Mouse (Mus musculus): ENCODE results near the gene Mlxipl. TPM values are rescaled to one million over a fixed set of nuclear protein-coding genes. Genes with fewer than 3 reads are reported as not detected.

Gene Mlxipl
- polyA plus RNA-seq, 2 experiments: 0.54 to 3.3 TPM

DNA sequence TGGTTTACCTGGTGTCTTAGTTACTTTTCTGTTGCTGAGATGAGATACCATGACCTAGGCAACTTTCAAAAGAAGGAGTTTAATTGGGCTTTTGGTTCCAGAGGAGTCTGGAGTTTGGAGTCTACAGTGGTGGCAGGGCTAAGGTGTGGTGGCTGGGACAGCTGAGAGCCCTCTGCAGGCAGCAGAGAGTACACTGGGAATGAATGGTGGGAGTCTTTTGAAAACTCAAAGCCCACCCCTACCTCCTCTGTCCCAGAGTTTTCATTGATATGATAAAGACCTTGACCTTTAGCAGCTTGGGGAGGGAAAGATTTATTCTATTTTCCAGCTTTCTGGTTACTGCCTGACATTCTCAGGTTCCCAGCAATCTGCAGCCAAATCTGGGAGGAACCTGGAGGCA, 85.4 kb downstream of the Mlxipl start:
- Histone ChIP-seq H3K9ac (ENCODE audit: low read depth, low read length, severe bottlenecking) (no peak overlapping the region), H3K36me3 (ENCODE audit: control insufficient read depth, insufficient read depth, low read length) (peaks cover 81% of the 10 kb centered on the region), H3K9me3 (ENCODE audit: control insufficient read depth, low read length) (no peaks in the 10 kb centered on the region), H3K4me3 (replicated peaks; ENCODE audit: low read length) (no peak overlapping the region), H3K4me1 (ENCODE audit: control insufficient read depth, insufficient read depth, low read length) (no peaks in the 10 kb centered on the region), H3K27ac (replicated peaks; ENCODE audit: low read depth, low read length) (no peak overlapping the region), H3K27me3 (ENCODE audit: control insufficient read depth, insufficient read depth, low read length) (no peaks in the 10 kb centered on the region), H3K4me2 (replicated peaks; ENCODE audit: low read depth, low read length, severe bottlenecking) (no peak overlapping the region)
- ATAC-seq (ENCODE audit: low FRiP score, low read depth) (no peak), DNase-seq (ENCODE audit: low spot score) (no peak)
- no peak for TF ChIP-seq POLR2A (IDR thresholded peaks at IDR 0.05; ENCODE audit: borderline replicate concordance, extremely low read depth, insufficient read depth, insufficient read length)

DNA sequence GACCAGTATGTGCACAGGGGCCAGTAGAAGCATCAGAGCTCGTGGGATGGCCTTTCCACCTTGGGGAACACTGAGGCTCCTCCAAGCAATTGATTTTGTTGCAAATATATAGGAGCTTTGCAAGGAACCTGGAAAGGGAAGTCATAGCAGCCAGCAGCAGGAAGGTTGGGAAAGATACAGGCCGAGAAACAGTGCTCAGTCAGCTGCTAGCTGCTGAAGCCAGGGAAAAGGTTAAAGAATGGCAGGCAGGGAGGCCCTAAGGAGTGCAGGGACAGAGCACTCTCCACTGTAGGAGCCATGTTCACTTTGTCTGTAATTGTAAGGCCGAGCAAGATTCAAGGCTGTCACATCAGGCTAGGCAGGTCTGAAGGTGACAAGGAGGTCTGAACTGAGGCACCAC, 88.8 kb downstream of the Mlxipl start:
- Histone ChIP-seq H3K4me2 (replicated peaks; ENCODE audit: low read depth, low read length, severe bottlenecking) (no peak overlapping the region), H3K9ac (ENCODE audit: low read depth, low read length, severe bottlenecking) (no peak overlapping the region), H3K27me3 (ENCODE audit: control insufficient read depth, insufficient read depth, low read length) (no peaks in the 10 kb centered on the region), H3K27ac (replicated peaks; ENCODE audit: low read depth, low read length) (no peak overlapping the region), H3K9me3 (ENCODE audit: control insufficient read depth, low read length) (no peaks in the 10 kb centered on the region), H3K4me3 (replicated peaks; ENCODE audit: low read length) (no peak overlapping the region), H3K36me3 (ENCODE audit: control insufficient read depth, insufficient read depth, low read length) (peaks cover 86% of the 10 kb centered on the region), H3K4me1 (ENCODE audit: control insufficient read depth, insufficient read depth, low read length) (no peaks in the 10 kb centered on the region)
- TF ChIP-seq POLR2A (IDR thresholded peaks at IDR 0.05; ENCODE audit: borderline replicate concordance, extremely low read depth, insufficient read depth, insufficient read length): no peak
- ATAC-seq (ENCODE audit: low FRiP score, low read depth) (no peak), DNase-seq (ENCODE audit: low spot score) (no peak)
- WGBS: 77% methylated on average over 3 of the region's 3 CpGs

DNA sequence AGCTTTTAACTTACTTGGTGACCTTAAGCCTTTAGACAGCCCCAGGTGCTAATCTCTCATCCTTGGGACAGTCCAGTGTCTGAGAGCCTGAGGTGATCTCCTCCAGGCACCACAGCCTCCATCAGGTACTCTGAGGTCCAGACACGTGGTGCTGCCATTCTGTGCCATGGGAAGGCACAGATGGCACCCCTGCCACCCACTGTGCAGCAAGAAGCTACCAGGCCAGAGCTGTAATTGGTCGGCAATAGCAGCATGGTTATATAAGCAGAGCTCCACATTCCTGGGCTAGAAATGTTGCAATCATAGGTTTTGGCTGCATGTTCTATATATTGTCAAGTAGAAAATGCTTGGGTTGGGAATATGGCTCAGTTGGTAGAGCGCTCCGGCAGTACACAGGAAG, 89.3 kb downstream of the Mlxipl start:
- Histone ChIP-seq H3K9me3 (ENCODE audit: control insufficient read depth, low read length) (no peaks in the 10 kb centered on the region), H3K4me3 (replicated peaks; ENCODE audit: low read length) (no peak overlapping the region), H3K27me3 (ENCODE audit: control insufficient read depth, insufficient read depth, low read length) (no peaks in the 10 kb centered on the region), H3K4me1 (ENCODE audit: control insufficient read depth, insufficient read depth, low read length) (no peaks in the 10 kb centered on the region), H3K36me3 (ENCODE audit: control insufficient read depth, insufficient read depth, low read length) (peaks cover 81% of the 10 kb centered on the region), H3K27ac (replicated peaks; ENCODE audit: low read depth, low read length) (no peak overlapping the region), H3K9ac (ENCODE audit: low read depth, low read length, severe bottlenecking) (no peak overlapping the region), H3K4me2 (replicated peaks; ENCODE audit: low read depth, low read length, severe bottlenecking) (no peak overlapping the region)
- ATAC-seq (ENCODE audit: low FRiP score, low read depth): no peak
- WGBS: 94% methylated on average over 4 of the region's 4 CpGs
- DNase-seq (ENCODE audit: low spot score): no peak
- no peak for TF ChIP-seq POLR2A (IDR thresholded peaks at IDR 0.05; ENCODE audit: borderline replicate concordance, extremely low read depth, insufficient read depth, insufficient read length)

DNA sequence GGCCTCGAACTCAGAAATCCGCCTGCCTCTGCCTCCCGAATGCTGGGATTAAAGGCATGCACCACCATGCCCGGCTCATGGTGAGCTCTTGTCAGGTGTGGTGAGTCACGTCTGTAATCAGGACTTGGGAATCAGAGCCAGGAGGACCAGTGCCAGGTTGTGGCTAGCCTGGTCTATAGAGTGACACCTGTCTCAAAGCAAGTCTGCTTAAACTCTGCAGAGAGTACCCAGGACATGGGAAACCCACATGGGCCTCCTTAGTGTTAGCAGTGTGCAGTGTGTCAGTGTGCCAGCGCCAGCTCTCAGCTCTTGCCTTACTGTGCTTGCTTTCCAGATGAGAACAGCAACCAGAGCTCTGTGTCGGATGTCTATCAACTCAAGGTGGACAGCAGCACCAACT, 89.9 kb downstream of the Mlxipl start:
- no peak for ATAC-seq (ENCODE audit: low FRiP score, low read depth)
- no peak overlapping the region for H3K4me2 ChIP-seq (replicated peaks; ENCODE audit: low read depth, low read length, severe bottlenecking)
- no peaks in the 10 kb centered on the region for H3K9me3 ChIP-seq (ENCODE audit: control insufficient read depth, low read length)
- no peak overlapping the region for H3K9ac ChIP-seq (ENCODE audit: low read depth, low read length, severe bottlenecking)
- TF ChIP-seq POLR2A (IDR thresholded peaks at IDR 0.05; ENCODE audit: borderline replicate concordance, extremely low read depth, insufficient read depth, insufficient read length): no peak
- H3K36me3 ChIP-seq (ENCODE audit: control insufficient read depth, insufficient read depth, low read length): peaks cover 76% of the 10 kb centered on the region
- no peak overlapping the region for H3K27ac ChIP-seq (replicated peaks; ENCODE audit: low read depth, low read length)
- H3K4me3 ChIP-seq (replicated peaks; ENCODE audit: low read length): no peak overlapping the region
- no peaks in the 10 kb centered on the region for H3K4me1 ChIP-seq (ENCODE audit: control insufficient read depth, insufficient read depth, low read length)
- 95% methylated on average over 5 of the region's 7 CpGs for WGBS
- no peak for DNase-seq (ENCODE audit: low spot score)
- H3K27me3 ChIP-seq (ENCODE audit: control insufficient read depth, insufficient read depth, low read length): no peaks in the 10 kb centered on the region

DNA sequence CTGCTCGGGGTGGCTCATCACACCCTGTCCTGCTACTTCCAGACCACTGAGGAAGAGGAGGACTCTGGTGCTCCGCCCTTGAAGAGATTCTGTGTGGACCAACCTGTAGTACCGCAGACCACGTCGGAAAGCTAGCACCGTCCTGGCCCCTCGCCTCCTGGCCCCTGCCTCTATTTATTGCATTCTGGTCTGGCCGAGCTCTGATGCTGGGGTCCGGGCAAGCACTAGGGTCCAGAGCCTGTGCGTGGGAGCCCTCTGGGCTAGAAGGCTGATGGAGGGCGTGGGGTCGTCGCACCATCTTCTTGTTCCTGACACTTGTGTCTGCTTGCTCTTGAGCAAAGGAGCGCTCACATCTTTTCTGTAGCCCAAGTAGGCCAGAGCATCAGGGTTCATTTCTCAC, 91.1 kb downstream of the Mlxipl start:
- Histone ChIP-seq H3K4me2 (replicated peaks; ENCODE audit: low read depth, low read length, severe bottlenecking) (no peak overlapping the region), H3K27me3 (ENCODE audit: control insufficient read depth, insufficient read depth, low read length) (no peaks in the 10 kb centered on the region), H3K4me1 (ENCODE audit: control insufficient read depth, insufficient read depth, low read length) (no peaks in the 10 kb centered on the region), H3K27ac (replicated peaks; ENCODE audit: low read depth, low read length) (no peak overlapping the region), H3K4me3 (replicated peaks; ENCODE audit: low read length) (no peak overlapping the region), H3K36me3 (ENCODE audit: control insufficient read depth, insufficient read depth, low read length) (peaks cover 66% of the 10 kb centered on the region), H3K9me3 (ENCODE audit: control insufficient read depth, low read length) (no peaks in the 10 kb centered on the region), H3K9ac (ENCODE audit: low read depth, low read length, severe bottlenecking) (no peak overlapping the region)
- 94% methylated on average over 14 of the region's 14 CpGs for WGBS
- ATAC-seq (ENCODE audit: low FRiP score, low read depth): no peak
- DNase-seq (ENCODE audit: low spot score): no peak
- TF ChIP-seq POLR2A (IDR thresholded peaks at IDR 0.05; ENCODE audit: borderline replicate concordance, extremely low read depth, insufficient read depth, insufficient read length): no peak

DNA sequence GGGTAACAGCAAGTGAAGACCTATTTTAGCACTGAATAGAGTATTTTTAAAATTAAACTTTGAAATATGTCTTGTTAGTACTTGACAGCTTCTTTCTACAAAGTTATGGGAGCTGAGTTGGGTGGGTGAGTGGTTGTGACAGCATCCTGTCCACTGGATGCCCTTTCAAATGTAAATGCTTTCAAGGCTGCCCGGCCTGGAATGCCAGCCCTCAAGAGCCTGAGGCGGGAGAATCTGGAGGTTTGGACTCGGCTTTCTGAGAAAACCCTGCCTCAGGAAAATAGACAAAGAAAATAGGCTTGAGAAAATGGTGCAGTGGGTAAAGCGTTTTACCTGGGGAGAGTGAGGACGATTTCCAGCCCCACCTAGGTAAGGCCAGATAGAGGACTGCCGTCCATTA, 92.1 kb downstream of the Mlxipl start:
- WGBS: 81% methylated on average over 6 of the region's 6 CpGs
- TF ChIP-seq POLR2A (IDR thresholded peaks at IDR 0.05; ENCODE audit: borderline replicate concordance, extremely low read depth, insufficient read depth, insufficient read length): no peak
- no peak overlapping the region for H3K9ac ChIP-seq (ENCODE audit: low read depth, low read length, severe bottlenecking)
- DNase-seq (ENCODE audit: low spot score): no peak
- H3K27me3 ChIP-seq (ENCODE audit: control insufficient read depth, insufficient read depth, low read length): no peaks in the 10 kb centered on the region
- no peaks in the 10 kb centered on the region for H3K4me1 ChIP-seq (ENCODE audit: control insufficient read depth, insufficient read depth, low read length)
- no peak overlapping the region for H3K4me2 ChIP-seq (replicated peaks; ENCODE audit: low read depth, low read length, severe bottlenecking)
- H3K9me3 ChIP-seq (ENCODE audit: control insufficient read depth, low read length): no peaks in the 10 kb centered on the region
- H3K36me3 ChIP-seq (ENCODE audit: control insufficient read depth, insufficient read depth, low read length): peaks cover 59% of the 10 kb centered on the region
- H3K4me3 ChIP-seq (replicated peaks; ENCODE audit: low read length): no peak overlapping the region
- ATAC-seq (ENCODE audit: low FRiP score, low read depth): no peak
- no peak overlapping the region for H3K27ac ChIP-seq (replicated peaks; ENCODE audit: low read depth, low read length)
